Mouse (Mus musculus): ENCODE results near the gene Katna1.

GRCm38 (mm10) chr10:7792751-7793385 lies 67.1 kb downstream of the Katna1 start, which contains the start of the genes Ginm1 and Ppil4:
- TF ChIP-seq CTCF (IDR thresholded peaks at IDR 0.05; ENCODE audit: control insufficient read depth, insufficient read depth, insufficient replicate concordance, low read depth, low read length) (no peak), POLR2A (IDR thresholded peaks at IDR 0.05; ENCODE audit: control insufficient read depth, low read depth, low read length) (peak; percentile 96)
